Mouse (Mus musculus) bone marrow, adult 2 months (tissue): ENCODE data around the gene Uba2. TPM values are rescaled to one million over a fixed set of nuclear protein-coding genes. Genes with fewer than 3 reads are reported as not detected.
"Not testable (repeated sequence)": the region's sequence is repeated elsewhere in the genome, so short reads cannot be mapped to it uniquely, and the experiment has no call there.

ENCODE experiments used
- H3K27ac ChIP-seq: fragments of 200-500 bp; 2 replicates; pipeline ENCODE4 v1.5.1; 2012; ENCODE audit warnings: low read depth, mild to moderate bottlenecking, control low read depth, inconsistent platforms, low read length; ENCODE audit not compliant: control insufficient read depth, poor library complexity, insufficient read depth
- H3K4me1 ChIP-seq: fragments of 200-500 bp; 2 replicates; pipeline ENCODE4 v1.6.1; 2011; ENCODE audit warnings: low read length; ENCODE audit not compliant: control insufficient read depth, insufficient read depth
- H3K4me3 ChIP-seq: fragments of 200-500 bp; replicated peaks from 2 replicates; pipeline ENCODE3; 2011; ENCODE audit warnings: mild to moderate bottlenecking, low read depth, low read length, control low read depth; ENCODE audit not compliant: control insufficient read depth
- CTCF ChIP-seq: fragments of 200-500 bp; IDR thresholded peaks from 2 replicates; pipeline ENCODE4 v1.5.1; 2011; ENCODE audit warnings: low read length, control low read depth; ENCODE audit not compliant: control insufficient read depth, insufficient read depth
- POLR2A ChIP-seq: fragments of 200-500 bp; IDR thresholded peaks from 2 replicates; pipeline ENCODE4 v1.6.1; 2011; ENCODE audit warnings: low read depth, mild to moderate bottlenecking, control low read depth, low read length, borderline replicate concordance; ENCODE audit not compliant: control insufficient read depth
- WGBS: fragments of 180-500 bp; shearing (Covaris S2); methylation state at CpG from one replicate; pipeline ENCODE4 v1.1.7; 2018; 5-methylcytosine and 5-hydroxymethylcytosine counted together
- polyA plus RNA-seq: library from polyadenylated mRNA; stranded (reverse); fragments of >200 nt; gene quantifications from 2 replicates; pipeline ENCODE4 v1.2.4, GENCODE M21; 2011; ENCODE audit warnings: low replicate concordance; ENCODE audit not compliant: missing spikeins, insufficient read depth, insufficient read length

Gene Uba2
- polyA plus RNA-seq, 1 experiment = 72.5 TPM

- 79% methylated on average over 2 of the region's 2 CpGs for WGBS
- Histone ChIP-seq H3K4me3 (no peak overlapping the region), H3K27ac (no peak overlapping the region), H3K4me1 (no peaks in the 10 kb centered on the region)
- TF ChIP-seq CTCF (no peak), POLR2A (no peak)
These were observed 31.4 kb upstream of the Uba2 start for GRCm38 (mm10) chr7:34200829-34201228.

- Histone ChIP-seq H3K27ac (no peak overlapping the region), H3K4me1 (no peaks in the 10 kb centered on the region; the same call in 1 of the 2 replicates), H3K4me3 (no peak overlapping the region)
- 50% methylated on average over 3 of the region's 3 CpGs for WGBS
- 0 out of 2 replicates have a peak, but pooled peaks have one; percentile 12 for TF ChIP-seq CTCF
- no peak for TF ChIP-seq POLR2A
These were observed 28.9 kb upstream of the Uba2 start for GRCm38 (mm10) chr7:34198346-34198745.

GRCm38 (mm10) chr7:34196132-34197128, 27.0 kb upstream of the Uba2 start, which contains the start of gene Pdcd2l:
Gene Pdcd2l, minus strand, starts transcription at chr7:34196661.
- Histone ChIP-seq H3K4me1 (no peaks in the 10 kb centered on the region; the same call in 1 of the 2 replicates), H3K27ac (peak within 1 kb of the TSS; percentile 92), H3K4me3 (peak within 1 kb of the TSS; percentile 99)
- peak; percentile 73; the same call in 1 of the 2 replicates for TF ChIP-seq POLR2A
- TF ChIP-seq CTCF = no peak
- WGBS = 1% methylated on average over 70 of the region's 70 CpGs

- no peak for TF ChIP-seq POLR2A
- TF ChIP-seq CTCF = no peak
- Histone ChIP-seq H3K4me1 (no peaks in the 10 kb centered on the region; the same call in 1 of the 2 replicates), H3K4me3 (peak overlapping the region; percentile 99), H3K27ac (peak overlapping the region; percentile 92)
- WGBS = 46% methylated on average over 3 of the region's 3 CpGs
These were observed 26.2 kb upstream of the Uba2 start for GRCm38 (mm10) chr7:34195632-34196031.

GRCm38 (mm10) chr7:34192825-34193224, 23.4 kb upstream of the Uba2 start:
- 66% methylated on average over 6 of the region's 6 CpGs for WGBS
- H3K27ac ChIP-seq = no peak overlapping the region; the same call in 1 of the 2 replicates

GRCm38 (mm10) chr7:34189376-34189989, 20.1 kb upstream of the Uba2 start:
- no peak for TF ChIP-seq POLR2A
- no peak for TF ChIP-seq CTCF
- Histone ChIP-seq H3K4me3 (no peak overlapping the region), H3K4me1 (no peaks in the 10 kb centered on the region), H3K27ac (peak overlapping the region; percentile 87)
- 19% methylated on average over 12 of the region's 12 CpGs for WGBS

More at GRCm38 (mm10) chr7:34192825-34193224, 23.4 kb upstream of the Uba2 start:
- TF ChIP-seq POLR2A = no peak
- TF ChIP-seq CTCF = no peak
- Histone ChIP-seq H3K4me3 (no peak overlapping the region), H3K4me1 (no peaks in the 10 kb centered on the region; the same call in 1 of the 2 replicates)

- Histone ChIP-seq H3K4me1 (no peaks in the 10 kb centered on the region), H3K4me3 (no peak overlapping the region), H3K27ac (no peak overlapping the region)
- TF ChIP-seq POLR2A = no peak
- no peak for TF ChIP-seq CTCF
- WGBS = 86% methylated on average over 3 of the region's 3 CpGs
These were observed 14.4 kb upstream of the Uba2 start for GRCm38 (mm10) chr7:34183794-34184193.

GRCm38 (mm10) chr7:34183356-34183755, 14.0 kb upstream of the Uba2 start:
- no peak for TF ChIP-seq CTCF
- no peak for TF ChIP-seq POLR2A
- Histone ChIP-seq H3K4me1 (no peaks in the 10 kb centered on the region), H3K4me3 (no peak overlapping the region), H3K27ac (no peak overlapping the region)
- 92% methylated on average over 13 of the region's 13 CpGs for WGBS

- not testable (repeated sequence) for H3K4me3 ChIP-seq, H3K27ac ChIP-seq
These were observed 6.8 kb upstream of the Uba2 start for GRCm38 (mm10) chr7:34176241-34176640.

More at GRCm38 (mm10) chr7:34176241-34176640, 6.8 kb upstream of the Uba2 start:
- WGBS = 78% methylated on average over 6 of the region's 6 CpGs
- H3K4me1 ChIP-seq = not testable (repeated sequence)
